8 mouse cellular contexts compared by ENCODE assay signal in the genomic region with DNA sequence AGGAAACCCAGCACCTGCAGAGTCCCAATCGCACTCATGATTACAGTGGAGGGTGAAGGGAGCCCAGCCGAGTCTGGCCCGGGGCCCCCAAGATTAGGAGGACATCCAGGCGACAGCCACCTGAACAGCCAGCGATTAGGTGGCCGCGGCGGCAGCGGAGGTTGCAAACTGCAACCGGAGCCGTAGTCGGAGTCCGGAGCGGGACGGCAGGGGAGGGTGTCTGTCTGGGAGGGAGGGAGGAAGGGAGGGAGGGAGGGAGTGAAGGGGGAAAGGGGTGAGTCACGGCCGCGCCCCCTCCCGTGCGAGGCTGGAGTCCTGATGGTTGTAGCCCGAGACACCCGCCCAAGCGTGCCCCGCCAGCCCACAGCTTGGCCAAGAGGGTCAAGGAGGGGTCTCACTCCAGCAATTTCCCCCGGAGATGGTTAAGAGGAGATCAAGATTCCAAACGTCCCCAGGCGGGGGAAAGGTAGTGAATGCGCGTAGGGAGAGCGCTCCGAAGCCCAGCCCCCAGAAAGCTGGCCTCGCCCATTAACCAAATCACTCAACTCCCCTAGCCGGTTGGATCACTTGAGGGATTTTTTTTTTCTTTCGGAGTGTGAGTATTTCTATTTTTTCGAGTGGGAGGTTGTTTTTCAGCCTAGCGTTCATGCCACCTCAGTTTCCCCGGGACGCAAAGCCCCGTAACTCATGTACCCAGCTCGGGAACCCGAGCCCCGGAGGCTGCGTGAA. TPM values are rescaled to one million over a fixed set of nuclear protein-coding genes. Genes with fewer than 3 reads are reported as not detected.
DNase-seq lines count a peak whose midpoint lies in the region; ATAC-seq and TF ChIP-seq lines count a peak whose summit lies in the region.

A gene (minus strand): TSS at position 189 of the 729 bp plus-strand sequence.

- H3K27ac ChIP-seq in forebrain, embryonic 15.5 days (replicated peaks): no peak within 1 kb of the TSS
- H3K27ac ChIP-seq in hindbrain, embryonic 16.5 days (ENCODE audit: low read depth, low read length): no peak within 1 kb of the TSS
- no peak within 1 kb of the TSS for H3K27ac ChIP-seq in liver, embryonic 11.5 days (ENCODE audit: low read depth, low read length)
- no peak within 1 kb of the TSS for H3K27ac ChIP-seq in midbrain, postnatal 0 days (ENCODE audit: low read depth, low read length)

- WGBS in forebrain, embryonic 15.5 days: under 1% methylated on average over 43 of the region's 43 CpGs
- under 1% methylated on average over 43 of the region's 43 CpGs for WGBS in hindbrain, embryonic 16.5 days
- WGBS in liver, embryonic 11.5 days: under 1% methylated on average over 43 of the region's 43 CpGs
- WGBS in midbrain, postnatal 0 days: under 1% methylated on average over 39 of the region's 43 CpGs

- DNase-seq in cerebellum, postnatal 14 days: peak; percentile 30 to 32
- no peak for DNase-seq in cerebellum, adult 11 months
- peak; percentile 69 to 78 for DNase-seq in adrenal gland, postnatal 36 days
- peak; percentile 72 for DNase-seq in liver, embryonic 11.5 days (ENCODE audit: low spot score)
- peak; percentile 18 for DNase-seq in midbrain, postnatal 0 days (ENCODE audit: low spot score)
- DNase-seq in thymus, postnatal 0 days (ENCODE audit: low spot score): peak; percentile 41

- no peak for TF ChIP-seq CTCF in midbrain, postnatal 0 days (IDR thresholded peaks at IDR 0.05)

- no peaks in the 10 kb centered on the region for H3K36me3 ChIP-seq in forebrain, embryonic 15.5 days
- H3K36me3 ChIP-seq in hindbrain, embryonic 16.5 days (ENCODE audit: control insufficient read depth, insufficient read depth, low read length): no peaks in the 10 kb centered on the region
- no peaks in the 10 kb centered on the region for H3K36me3 ChIP-seq in liver, embryonic 11.5 days (ENCODE audit: control insufficient read depth, insufficient read depth, low read length)
- H3K36me3 ChIP-seq in midbrain, postnatal 0 days (ENCODE audit: insufficient read depth, low read length): no peaks in the 10 kb centered on the region

- H3K4me2 ChIP-seq in forebrain, embryonic 15.5 days (replicated peaks): peak within 1 kb of the TSS; percentile 95
- H3K4me2 ChIP-seq in hindbrain, embryonic 16.5 days (ENCODE audit: low read length): peak within 1 kb of the TSS; percentile 99
- peak within 1 kb of the TSS; percentile 99 for H3K4me2 ChIP-seq in liver, embryonic 11.5 days
- peak within 1 kb of the TSS; percentile 99 for H3K4me2 ChIP-seq in midbrain, postnatal 0 days (ENCODE audit: low read depth, low read length, poor library complexity, severe bottlenecking)

- no peaks in the 10 kb centered on the region for H3K9me3 ChIP-seq in forebrain, embryonic 15.5 days
- H3K9me3 ChIP-seq in hindbrain, embryonic 16.5 days (ENCODE audit: control insufficient read depth, low read length): no peaks in the 10 kb centered on the region
- no peaks in the 10 kb centered on the region for H3K9me3 ChIP-seq in liver, embryonic 11.5 days (ENCODE audit: control insufficient read depth, low read length)
- no peaks in the 10 kb centered on the region for H3K9me3 ChIP-seq in midbrain, postnatal 0 days (ENCODE audit: low read length)

- peaks cover 26% of the 10 kb centered on the region for H3K27me3 ChIP-seq in forebrain, embryonic 15.5 days
- peaks cover 38% of the 10 kb centered on the region for H3K27me3 ChIP-seq in hindbrain, embryonic 16.5 days (replicated peaks; ENCODE audit: control insufficient read depth, insufficient read depth, low read length)
- peaks cover 48% of the 10 kb centered on the region for H3K27me3 ChIP-seq in liver, embryonic 11.5 days (replicated peaks; ENCODE audit: control insufficient read depth, insufficient read depth, low read length)
- peaks cover 24% of the 10 kb centered on the region for H3K27me3 ChIP-seq in midbrain, postnatal 0 days (ENCODE audit: insufficient read depth, low read length)

- peak; percentile 33 for ATAC-seq in forebrain, embryonic 15.5 days (replicated peaks)
- ATAC-seq in hindbrain, embryonic 16.5 days: peak; percentile 53; the same call in 1 of the 2 replicates
- ATAC-seq in liver, embryonic 11.5 days (replicated peaks; ENCODE audit: low FRiP score): peak; percentile 54
- ATAC-seq in midbrain, postnatal 0 days (ENCODE audit: low FRiP score): 0 out of 2 replicates have a peak, but pooled peaks have one; percentile 44

- H3K4me1 ChIP-seq in forebrain, embryonic 15.5 days: peaks cover 14% of the 10 kb centered on the region
- H3K4me1 ChIP-seq in hindbrain, embryonic 16.5 days (ENCODE audit: control insufficient read depth, insufficient read depth, low read depth, low read length): peaks cover 9% of the 10 kb centered on the region
- H3K4me1 ChIP-seq in liver, embryonic 11.5 days (replicated peaks; ENCODE audit: control insufficient read depth, insufficient read depth, low read length): peaks cover 8% of the 10 kb centered on the region
- H3K4me1 ChIP-seq in midbrain, postnatal 0 days (ENCODE audit: insufficient read depth, low read length): peaks cover 6% of the 10 kb centered on the region; the same call in 1 of the 2 replicates

- H3K9ac ChIP-seq in forebrain, embryonic 15.5 days (replicated peaks): peak within 1 kb of the TSS; percentile 44
- peak within 1 kb of the TSS; percentile 67 for H3K9ac ChIP-seq in hindbrain, embryonic 16.5 days (ENCODE audit: low read depth, low read length)
- peak within 1 kb of the TSS; percentile 54 for H3K9ac ChIP-seq in liver, embryonic 11.5 days (ENCODE audit: low read depth, low read length)
- H3K9ac ChIP-seq in midbrain, postnatal 0 days (replicated peaks; ENCODE audit: low read length, poor library complexity, severe bottlenecking): peak within 1 kb of the TSS; percentile 45

- H3K4me3 ChIP-seq in forebrain, embryonic 15.5 days: peak within 1 kb of the TSS; percentile 65
- peak within 1 kb of the TSS; percentile 66 for H3K4me3 ChIP-seq in hindbrain, embryonic 16.5 days (ENCODE audit: low read length)
- peak within 1 kb of the TSS; percentile 71 for H3K4me3 ChIP-seq in liver, embryonic 11.5 days (ENCODE audit: low read depth, low read length)
- H3K4me3 ChIP-seq in midbrain, postnatal 0 days (ENCODE audit: low read depth, low read length): peak within 1 kb of the TSS; percentile 53

RNA-seq across cellular contexts. Expression of the gene that starts here (rescaled TPM):
- total RNA-seq in adrenal gland, postnatal 36 days (2021): 1 to 10 TPM; 2.2 to 2.3 TPM
- polyA plus RNA-seq in forebrain, embryonic 15.5 days (2015; fragmentation: Nextera tagmentation; extraction: Ambion mirVana): 0.42 TPM in 2 replicates
- polyA plus RNA-seq in hindbrain, embryonic 16.5 days (2015; fragmentation: Nextera tagmentation; extraction: Ambion mirVana): 1.3 and 1.6 TPM in 2 replicates
- polyA plus RNA-seq in liver, embryonic 11.5 days (2014; fragmentation: Nextera tagmentation; extraction: Ambion mirVana): 3.0 and 3.7 TPM in 2 replicates
- total RNA-seq in midbrain, postnatal 0 days (2014; rRNA removed): 1.1 and 1.2 TPM in 2 replicates
- polyA plus RNA-seq in midbrain, postnatal 0 days (2015; fragmentation: Nextera tagmentation; extraction: Ambion mirVana): 0.21 and 0.33 TPM in 2 replicates
- 0.85 and 0.87 TPM in 2 replicates for polyA plus RNA-seq in thymus, postnatal 0 days (2015; fragmentation: Nextera tagmentation; extraction: Ambion mirVana)

Comparison
In these comparisons a context has a peak if more than half of its experiments do, and no peak if none do; other contexts are left out.
1. Peak in ATAC-seq, H3K4me3 ChIP-seq, H3K9ac ChIP-seq and H3K4me2 ChIP-seq in forebrain, embryonic 15.5 days; RNA of the gene not detected or under 1 TPM.
2. Peak in DNase-seq in thymus, postnatal 0 days; RNA of the gene not detected or under 1 TPM.